Mouse (Mus musculus) kidney, adult 2 months (tissue): ENCODE data around the gene Cgref1. TPM values are rescaled to one million over a fixed set of nuclear protein-coding genes. Genes with fewer than 3 reads are reported as not detected.

ENCODE experiments used
- DNase-seq: peaks from one replicate; pipeline ENCODE4 v3.0.0; 2021
- H3K27ac ChIP-seq: fragments of 200-500 bp; 2 replicates; pipeline ENCODE4 v1.5.1; 2012; ENCODE audit warnings: low read depth, low read length, control low read depth, inconsistent platforms; ENCODE audit not compliant: insufficient read depth
- H3K27me3 ChIP-seq: fragments of 200-500 bp; replicated peaks from 2 replicates; pipeline ENCODE4 v1.6.1; 2012; ENCODE audit warnings: mild to moderate bottlenecking, moderate library complexity, low read length, inconsistent platforms; ENCODE audit not compliant: control insufficient read depth, insufficient read depth
- H3K36me3 ChIP-seq: fragments of 200-500 bp; 2 replicates; pipeline ENCODE4 v1.6.1; 2012; ENCODE audit warnings: mild to moderate bottlenecking, moderate library complexity, low read length, inconsistent platforms; ENCODE audit not compliant: control insufficient read depth, insufficient read depth
- H3K4me1 ChIP-seq: fragments of 200-500 bp; 2 replicates; pipeline ENCODE4 v1.6.1; 2011; ENCODE audit warnings: low read length; ENCODE audit not compliant: control insufficient read depth, insufficient read depth
- H3K4me3 ChIP-seq: fragments of 200-500 bp; 2 replicates; pipeline ENCODE4 v1.5.1; 2011; ENCODE audit warnings: mild to moderate bottlenecking, low read depth, low read length, control low read depth; ENCODE audit not compliant: insufficient read depth
- CTCF ChIP-seq: fragments of 200-500 bp; conservative IDR thresholded peaks from 2 replicates; pipeline ENCODE4 v1.5.1; 2011; ENCODE audit warnings: low read depth, mild to moderate bottlenecking, control low read depth, low read length, moderate library complexity, mixed read lengths; ENCODE audit not compliant: insufficient read depth, insufficient read length
- POLR2A ChIP-seq: fragments of 200-500 bp; IDR thresholded peaks from one replicate; pipeline ENCODE4 v1.6.1; 2011; ENCODE audit warnings: low read depth, low read length, control low read depth
- WGBS: fragments of 180-500 bp; shearing (Covaris S2); methylation state at CpG from one replicate; pipeline ENCODE4 v1.1.7; 2018; 5-methylcytosine and 5-hydroxymethylcytosine counted together
- polyA plus RNA-seq: library from polyadenylated mRNA; depleted of rRNA; stranded (reverse); fragments of >200 nt; gene quantifications from 2 replicates; pipeline ENCODE4 v1.2.3, GENCODE M21; 2012

The Cgref1 gene
- polyA plus RNA-seq, 1 experiment, result 387 TPM

DNA sequence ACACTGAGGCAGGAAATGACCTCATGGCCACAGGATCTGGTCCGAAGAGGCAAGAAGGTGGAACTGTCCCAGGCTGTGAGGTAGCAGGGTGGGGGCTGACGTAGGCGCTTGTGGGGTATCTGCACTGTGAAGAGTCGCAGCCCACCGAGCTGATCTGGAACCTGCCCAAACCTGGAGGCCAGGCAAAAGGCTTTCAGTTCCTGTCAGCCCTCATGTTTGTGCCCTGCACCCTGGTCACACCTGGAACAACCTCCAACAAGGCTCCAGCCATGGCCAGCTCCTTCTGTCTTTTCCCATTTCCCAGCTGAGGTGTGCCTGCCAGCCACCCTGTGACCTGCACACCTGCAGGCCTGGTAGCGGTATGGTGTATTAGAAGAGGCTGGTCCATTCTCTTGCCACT lies 12.5 kb upstream of the Cgref1 start:
- H3K36me3 ChIP-seq, result peaks cover 1% of the 10 kb centered on the region; the same call in 1 of the 2 replicates
- H3K4me1 ChIP-seq, result peaks cover 17% of the 10 kb centered on the region
- no peaks in the 10 kb centered on the region for H3K27me3 ChIP-seq
- no peak for DNase-seq
- peak; percentile 24 for TF ChIP-seq POLR2A
- no peak for TF ChIP-seq CTCF
- no peak overlapping the region for H3K27ac ChIP-seq
- WGBS, result 86% methylated on average over 6 of the region's 6 CpGs
- no peak overlapping the region for H3K4me3 ChIP-seq

DNA sequence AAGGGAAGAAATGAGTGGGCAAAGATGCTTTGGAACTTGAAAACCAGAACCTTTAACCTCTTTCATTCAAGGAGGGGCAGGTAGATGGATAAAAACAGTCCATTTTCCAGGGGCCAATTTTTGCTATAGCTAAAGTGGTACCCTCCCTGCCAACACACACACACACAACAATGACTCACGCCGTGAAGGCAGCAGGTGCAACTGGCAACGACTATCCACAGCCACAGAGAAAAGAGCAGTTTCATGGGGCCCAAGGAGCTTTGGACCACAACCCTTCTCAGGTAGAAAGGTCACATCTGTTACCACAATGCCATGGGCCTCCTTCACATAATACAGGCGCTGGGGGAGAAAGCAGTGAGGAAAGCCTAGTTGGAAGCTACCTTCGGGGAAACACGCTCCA lies 10.4 kb upstream of the Cgref1 start:
- H3K4me3 ChIP-seq, result no peak overlapping the region
- TF ChIP-seq POLR2A (no peak), CTCF (no peak)
- H3K36me3 ChIP-seq, result peaks cover 1% of the 10 kb centered on the region; the same call in 1 of the 2 replicates
- no peak overlapping the region for H3K27ac ChIP-seq
- WGBS, result 86% methylated on average over 6 of the region's 6 CpGs
- no peaks in the 10 kb centered on the region for H3K27me3 ChIP-seq
- DNase-seq, result no peak
- H3K4me1 ChIP-seq, result peaks cover 20% of the 10 kb centered on the region

DNA sequence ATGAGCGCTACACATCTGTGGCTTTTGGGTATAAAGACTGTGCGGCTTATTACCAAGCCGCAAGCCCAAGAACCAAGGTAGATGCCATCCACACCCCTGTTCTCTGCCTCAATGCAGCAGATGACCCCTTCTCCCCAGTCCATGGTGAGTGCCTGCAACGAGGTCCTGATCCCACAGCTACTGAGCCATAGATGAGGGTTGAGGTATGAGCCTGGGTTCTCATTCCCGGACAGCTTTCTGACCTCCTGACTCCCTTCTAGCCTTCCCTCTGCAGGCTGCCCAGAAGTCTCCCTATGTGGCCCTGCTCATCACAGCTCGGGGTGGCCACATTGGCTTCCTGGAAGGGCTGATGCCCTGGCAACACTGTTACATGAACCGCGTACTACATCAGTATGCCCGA lies 9.2 kb upstream of the Cgref1 start:
- H3K27ac ChIP-seq, result no peak overlapping the region
- WGBS, result 87% methylated on average over 9 of the region's 9 CpGs
- no peak overlapping the region for H3K4me3 ChIP-seq
- TF ChIP-seq POLR2A, result peak; percentile 13
- no peak for TF ChIP-seq CTCF
- H3K4me1 ChIP-seq, result peaks cover 20% of the 10 kb centered on the region
- peaks cover 1% of the 10 kb centered on the region; the same call in 1 of the 2 replicates for H3K36me3 ChIP-seq
- DNase-seq, result no peak
- H3K27me3 ChIP-seq, result no peaks in the 10 kb centered on the region

DNA sequence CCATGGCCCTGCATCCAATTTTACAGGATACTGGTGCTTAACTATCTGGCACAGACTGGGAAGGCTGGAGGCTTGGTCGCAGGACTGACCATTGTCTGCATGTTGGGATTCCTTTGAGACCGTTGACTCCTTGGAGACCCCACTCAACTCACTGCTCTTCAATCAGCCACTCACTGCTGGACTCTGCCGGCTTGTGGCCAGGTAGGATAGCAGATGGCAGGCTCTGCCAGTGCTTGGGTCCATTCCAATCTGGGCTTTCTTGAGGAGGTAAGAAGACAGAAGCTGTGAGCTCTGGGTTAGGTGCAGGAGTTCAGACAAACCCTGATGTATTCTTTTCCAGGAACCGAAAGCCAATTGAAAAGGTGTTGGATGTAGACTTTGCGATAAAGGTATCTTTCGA lies 8.7 kb upstream of the Cgref1 start:
- WGBS, result 88% methylated on average over 6 of the region's 6 CpGs

DNA sequence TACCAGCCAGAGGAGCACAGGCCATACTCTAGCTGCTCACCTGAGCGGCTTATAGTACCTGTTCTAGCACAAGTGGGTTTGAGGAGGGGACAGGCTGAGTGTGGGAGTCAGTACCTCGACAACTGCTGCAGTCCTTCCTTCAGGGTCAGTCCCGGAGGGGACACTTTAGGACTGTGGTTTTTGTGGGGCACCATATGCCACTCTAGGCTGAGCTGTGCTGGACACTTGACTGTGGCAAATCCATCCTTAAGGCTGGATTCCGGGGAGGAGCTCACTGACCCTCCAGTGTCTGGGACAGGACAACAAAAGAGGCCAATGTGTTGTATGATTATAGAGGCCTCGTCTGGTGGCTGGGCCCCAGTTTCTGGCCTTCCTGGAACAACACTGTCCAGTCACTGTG lies 7.2 kb upstream of the Cgref1 start:
- no peaks in the 10 kb centered on the region for H3K27me3 ChIP-seq
- 88% methylated on average over 5 of the region's 5 CpGs for WGBS
- H3K4me1 ChIP-seq, result peaks cover 15% of the 10 kb centered on the region
- DNase-seq, result no peak
- H3K36me3 ChIP-seq, result no peaks in the 10 kb centered on the region; the same call in 1 of the 2 replicates
- H3K27ac ChIP-seq, result no peak overlapping the region
- H3K4me3 ChIP-seq, result no peak overlapping the region
- TF ChIP-seq CTCF (no peak), POLR2A (no peak)

More for the DNA sequence above, 8.7 kb upstream of the Cgref1 start:
- peaks cover 1% of the 10 kb centered on the region; the same call in 1 of the 2 replicates for H3K36me3 ChIP-seq
- H3K27me3 ChIP-seq, result no peaks in the 10 kb centered on the region
- peaks cover 24% of the 10 kb centered on the region for H3K4me1 ChIP-seq
- TF ChIP-seq POLR2A (no peak), CTCF (no peak)
- H3K4me3 ChIP-seq, result no peak overlapping the region
- DNase-seq, result no peak
- no peak overlapping the region for H3K27ac ChIP-seq

DNA sequence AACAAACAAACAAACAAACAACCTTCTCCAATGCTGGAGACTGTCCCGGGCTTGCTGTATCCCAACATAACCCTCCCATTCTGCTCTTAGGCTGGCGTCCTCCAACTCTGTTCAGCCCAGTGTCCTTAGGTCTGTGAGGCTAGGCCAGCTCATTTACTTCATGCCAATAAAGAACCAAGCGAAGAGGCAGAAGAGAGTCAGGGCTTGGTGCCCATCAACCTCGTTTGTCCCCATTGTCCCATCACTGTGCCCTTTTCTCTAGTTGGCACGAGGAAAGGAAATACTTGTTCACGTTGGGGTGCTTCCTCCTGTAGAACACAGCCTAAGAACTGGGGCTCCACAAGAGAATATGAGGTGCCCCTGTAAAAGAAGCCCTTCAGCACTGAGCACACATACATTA lies 6.3 kb upstream of the Cgref1 start:
- no peak overlapping the region for H3K4me3 ChIP-seq
- H3K27ac ChIP-seq, result no peak overlapping the region

DNA sequence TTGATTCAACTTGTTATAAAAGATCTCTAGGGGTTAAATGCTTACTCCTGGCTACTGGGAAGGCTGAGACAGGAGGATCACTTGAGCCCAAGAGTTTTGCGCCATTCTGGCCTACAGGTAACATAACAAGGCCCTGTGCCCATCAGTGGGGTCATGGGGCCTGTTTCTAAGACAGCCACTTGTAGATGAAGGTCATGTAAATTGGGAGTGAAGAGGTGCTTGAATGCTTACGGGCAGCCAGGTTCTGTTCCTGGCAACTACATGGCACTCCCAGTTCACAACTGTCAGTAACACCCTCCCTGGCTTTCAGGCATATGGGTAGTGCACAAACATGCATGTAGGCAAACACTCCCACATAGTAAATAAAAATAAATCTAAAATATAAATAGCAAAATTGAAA lies 5.5 kb upstream of the Cgref1 start:
- H3K27ac ChIP-seq, result no peak overlapping the region
- H3K4me1 ChIP-seq, result peaks cover 15% of the 10 kb centered on the region; the same call in 1 of the 2 replicates
- peak overlapping the region; percentile 31; the same call in 1 of the 2 replicates for H3K4me3 ChIP-seq
- 73% methylated on average over 2 of the region's 2 CpGs for WGBS
- H3K36me3 ChIP-seq, result no peaks in the 10 kb centered on the region; the same call in 1 of the 2 replicates
- no peaks in the 10 kb centered on the region for H3K27me3 ChIP-seq
- TF ChIP-seq POLR2A (no peak), CTCF (no peak)
- DNase-seq, result no peak

More for the DNA sequence above, 6.3 kb upstream of the Cgref1 start:
- 59% methylated on average over 6 of the region's 6 CpGs for WGBS
- Histone ChIP-seq H3K27me3 (no peaks in the 10 kb centered on the region), H3K4me1 (peaks cover 15% of the 10 kb centered on the region; the same call in 1 of the 2 replicates), H3K36me3 (no peaks in the 10 kb centered on the region; the same call in 1 of the 2 replicates)
- no peak for DNase-seq
- TF ChIP-seq CTCF (no peak), POLR2A (no peak)

DNA sequence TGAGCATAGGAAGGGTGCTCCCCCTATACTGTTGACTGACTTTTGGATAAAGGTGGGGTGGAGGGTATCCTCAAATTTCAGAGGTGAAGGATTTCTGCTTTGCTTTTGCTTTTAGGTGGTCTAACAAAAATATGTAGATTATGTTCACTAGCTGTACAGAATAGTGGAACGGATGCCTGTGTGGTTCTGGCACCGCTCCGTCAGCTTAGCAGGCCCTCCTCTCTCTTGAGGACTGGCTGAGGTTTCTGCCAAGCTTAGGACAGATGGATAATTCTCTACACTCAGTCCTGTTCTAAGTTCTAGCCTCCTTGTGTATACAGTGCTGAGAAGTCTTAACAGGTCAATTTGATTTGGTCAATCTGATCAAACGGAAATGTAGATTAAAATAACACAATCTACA lies 5.1 kb upstream of the Cgref1 start:
- Histone ChIP-seq H3K4me3 (peak overlapping the region; percentile 97), H3K4me1 (peaks cover 17% of the 10 kb centered on the region), H3K36me3 (no peaks in the 10 kb centered on the region; the same call in 1 of the 2 replicates), H3K27me3 (no peaks in the 10 kb centered on the region), H3K27ac (peak overlapping the region; percentile 66)
- DNase-seq, result peak; percentile 51
- 40% methylated on average over 4 of the region's 4 CpGs for WGBS
- no peak for TF ChIP-seq CTCF
- TF ChIP-seq POLR2A, result no peak
